Comparison of ENCODE assay signal across 11 mouse cellular contexts in the genomic region with DNA sequence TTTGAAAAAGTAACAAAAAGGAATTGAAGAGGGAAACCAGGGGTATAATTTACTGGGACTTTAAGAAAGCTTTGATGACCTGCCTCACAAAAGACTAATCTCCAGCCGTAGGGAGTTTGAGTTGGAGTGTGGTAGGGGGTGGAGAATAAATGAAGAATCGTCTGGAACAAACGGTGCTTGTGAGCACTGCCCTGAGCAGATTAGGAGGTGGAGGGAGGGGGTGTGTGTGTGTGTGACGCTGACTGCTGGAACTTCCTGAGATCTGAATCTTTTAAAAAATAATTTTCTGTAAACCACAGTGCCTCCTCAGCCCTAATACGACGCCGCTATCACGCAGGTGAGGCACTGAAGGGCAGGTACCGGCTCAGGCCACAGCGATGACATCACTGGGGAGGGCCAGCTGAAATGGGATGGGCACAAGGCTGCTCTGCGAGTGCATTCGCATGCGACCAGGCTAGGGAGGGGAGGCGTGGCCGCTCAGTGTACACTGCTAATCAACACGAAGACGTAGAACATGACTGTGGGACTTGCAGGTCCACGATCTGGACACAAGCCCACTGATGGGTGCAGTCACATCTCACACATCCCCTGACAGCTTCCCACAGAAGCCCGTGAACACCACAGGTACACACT.
DNase-seq lines count a peak whose midpoint lies in the region; ATAC-seq and TF ChIP-seq lines count a peak whose summit lies in the region.
"Had no signal": no experiment of that assay in that cellular context is flagged by ENCODE, and none has a peak within 500 bp of the region (broad histone marks: within the 10 kb centered on the region; RNA-seq: fewer than 3 reads in every experiment).

No protein-coding gene starts in this region.

- H3K27ac ChIP-seq in lung, embryonic 14.5 days (ENCODE audit: low read depth), result no peak overlapping the region
- peak overlapping the region; percentile 21; the same call in 1 of the 2 replicates for H3K27ac ChIP-seq in forebrain, embryonic 10.5 days
- no peak overlapping the region for H3K27ac ChIP-seq in hindbrain, embryonic 16.5 days (ENCODE audit: low read depth, low read length)
- H3K27ac ChIP-seq in midbrain, postnatal 0 days (ENCODE audit: low read depth, low read length), result no peak overlapping the region
- H3K27ac ChIP-seq: heart, adult 2 months had no signal

- intact Hi-C loops in left cerebral cortex, postnatal 4 days (cut with DNase I), result loop anchor here (5.0 to 10.0 kb wide), 3 partner anchors 394 to 777 kb away; a partner anchor contains a TSS

- H3K9ac ChIP-seq in lung, embryonic 14.5 days, result no peak overlapping the region
- peak overlapping the region; percentile 36; the same call in 1 of the 2 replicates for H3K9ac ChIP-seq in hindbrain, embryonic 16.5 days (ENCODE audit: low read depth, low read length)
- peak overlapping the region; percentile 54 for H3K9ac ChIP-seq in midbrain, postnatal 0 days (replicated peaks; ENCODE audit: low read length, poor library complexity, severe bottlenecking)

- no peak for ATAC-seq in lung, embryonic 14.5 days (ENCODE audit: insufficient read depth)
- ATAC-seq in hindbrain, embryonic 16.5 days, result peak; percentile 62
- peak; percentile 43; the same call in 1 of the 2 replicates for ATAC-seq in midbrain, postnatal 0 days (ENCODE audit: low FRiP score)

- peak overlapping the region; percentile 45 for H3K4me2 ChIP-seq in lung, embryonic 14.5 days
- peak overlapping the region; percentile 44 for H3K4me2 ChIP-seq in hindbrain, embryonic 16.5 days (ENCODE audit: low read length)
- H3K4me2 ChIP-seq in midbrain, postnatal 0 days (ENCODE audit: low read depth, low read length, poor library complexity, severe bottlenecking), result peak overlapping the region; percentile 32; the same call in 1 of the 2 replicates

- no peaks in the 10 kb centered on the region for H3K9me3 ChIP-seq in lung, embryonic 14.5 days (ENCODE audit: low read depth, low read length)
- no peaks in the 10 kb centered on the region for H3K9me3 ChIP-seq in forebrain, embryonic 10.5 days
- no peaks in the 10 kb centered on the region for H3K9me3 ChIP-seq in hindbrain, embryonic 16.5 days (ENCODE audit: control insufficient read depth, low read length)
- no peaks in the 10 kb centered on the region for H3K9me3 ChIP-seq in midbrain, postnatal 0 days (ENCODE audit: low read length)

- DNase-seq in lung, embryonic 14.5 days, result no peak
- no peak for DNase-seq in lung, postnatal 25 days (ENCODE audit: low spot score)
- DNase-seq in forebrain, embryonic 10.5 days (ENCODE audit: extremely low spot score, low spot score), result no peak
- DNase-seq in midbrain, postnatal 0 days (ENCODE audit: low spot score), result no peak
- DNase-seq in thymus, postnatal 14 days, result no peak
- no peak for DNase-seq in left cerebral cortex, postnatal 4 days
- DNase-seq: cerebellum, adult 11 months; heart, adult 2 months; kidney, postnatal 36 days; thymus, adult 18-20 months had no signal

- no peak overlapping the region for H3K4me3 ChIP-seq in lung, embryonic 14.5 days (ENCODE audit: low read depth, low read length)
- H3K4me3 ChIP-seq in forebrain, embryonic 10.5 days, result peak overlapping the region; percentile 29; the same call in 1 of the 2 replicates
- no peak overlapping the region for H3K4me3 ChIP-seq in hindbrain, embryonic 16.5 days (ENCODE audit: low read length)
- no peak overlapping the region for H3K4me3 ChIP-seq in midbrain, postnatal 0 days (ENCODE audit: low read depth, low read length)
- H3K4me3 ChIP-seq: heart, adult 2 months had no signal

- no peaks in the 10 kb centered on the region for H3K27me3 ChIP-seq in lung, embryonic 14.5 days (ENCODE audit: insufficient read depth, low read length)
- H3K27me3 ChIP-seq in forebrain, embryonic 10.5 days (ENCODE audit: poor library complexity, severe bottlenecking), result peaks cover 34% of the 10 kb centered on the region
- no peaks in the 10 kb centered on the region for H3K27me3 ChIP-seq in hindbrain, embryonic 16.5 days (replicated peaks; ENCODE audit: control insufficient read depth, insufficient read depth, low read length)
- no peaks in the 10 kb centered on the region for H3K27me3 ChIP-seq in midbrain, postnatal 0 days (ENCODE audit: insufficient read depth, low read length)

- 26% methylated on average over 19 of the region's 19 CpGs for WGBS in lung, embryonic 14.5 days
- WGBS in forebrain, embryonic 10.5 days, result 30% methylated on average over 19 of the region's 19 CpGs
- 39% methylated on average over 19 of the region's 19 CpGs for WGBS in hindbrain, embryonic 16.5 days
- WGBS in midbrain, postnatal 0 days, result 24% methylated on average over 19 of the region's 19 CpGs

- H3K36me3 ChIP-seq in lung, embryonic 14.5 days (ENCODE audit: insufficient read depth), result no peaks in the 10 kb centered on the region
- no peaks in the 10 kb centered on the region for H3K36me3 ChIP-seq in forebrain, embryonic 10.5 days (replicated peaks)
- H3K36me3 ChIP-seq in hindbrain, embryonic 16.5 days (ENCODE audit: control insufficient read depth, insufficient read depth, low read length), result no peaks in the 10 kb centered on the region
- H3K36me3 ChIP-seq in midbrain, postnatal 0 days (ENCODE audit: insufficient read depth, low read length), result no peaks in the 10 kb centered on the region

- H3K4me1 ChIP-seq in lung, embryonic 14.5 days (ENCODE audit: insufficient read depth), result peaks cover 5% of the 10 kb centered on the region; the same call in 1 of the 2 replicates
- peaks cover 54% of the 10 kb centered on the region for H3K4me1 ChIP-seq in forebrain, embryonic 10.5 days
- peaks cover 3% of the 10 kb centered on the region; the same call in 1 of the 2 replicates for H3K4me1 ChIP-seq in hindbrain, embryonic 16.5 days (ENCODE audit: control insufficient read depth, insufficient read depth, low read depth, low read length)
- no peaks in the 10 kb centered on the region for H3K4me1 ChIP-seq in midbrain, postnatal 0 days (ENCODE audit: insufficient read depth, low read length)

- no peak for TF ChIP-seq CTCF in lung, embryonic 14.5 days (IDR thresholded peaks at IDR 0.05; ENCODE audit: low read depth)
- TF ChIP-seq CTCF in midbrain, postnatal 0 days (IDR thresholded peaks at IDR 0.05), result no peak
